In genomic region chr2:167631181-167631590, GRCm38 (mm10) we compare ENCODE assay signal across 8 mouse cellular contexts. TPM values are rescaled to one million over a fixed set of nuclear protein-coding genes. Genes with fewer than 3 reads are reported as not detected.
DNase-seq lines count a peak whose midpoint lies in the region; ATAC-seq lines count a peak whose summit lies in the region.

No protein-coding gene starts in this region.

- no peaks in the 10 kb centered on the region for H3K27me3 ChIP-seq in lung, embryonic 16.5 days (ENCODE audit: control insufficient read depth, insufficient read depth, low read depth, low read length)
- no peaks in the 10 kb centered on the region for H3K27me3 ChIP-seq in forebrain, embryonic 15.5 days
- no peaks in the 10 kb centered on the region for H3K27me3 ChIP-seq in limb, embryonic 10.5 days (ENCODE audit: low read depth, poor library complexity, severe bottlenecking)
- H3K27me3 ChIP-seq in neural tube, embryonic 12.5 days (replicated peaks): no peaks in the 10 kb centered on the region

- no peaks in the 10 kb centered on the region for H3K9me3 ChIP-seq in lung, embryonic 16.5 days (ENCODE audit: control insufficient read depth, low read length)
- no peaks in the 10 kb centered on the region for H3K9me3 ChIP-seq in forebrain, embryonic 15.5 days
- no peaks in the 10 kb centered on the region for H3K9me3 ChIP-seq in limb, embryonic 10.5 days (replicated peaks)
- no peaks in the 10 kb centered on the region for H3K9me3 ChIP-seq in neural tube, embryonic 12.5 days

- H3K27ac ChIP-seq in lung, embryonic 16.5 days (ENCODE audit: low read length): peak overlapping the region; percentile 84
- H3K27ac ChIP-seq in forebrain, embryonic 15.5 days (replicated peaks): peak overlapping the region; percentile 84
- peak overlapping the region; percentile 97 for H3K27ac ChIP-seq in limb, embryonic 10.5 days
- peak overlapping the region; percentile 75 for H3K27ac ChIP-seq in neural tube, embryonic 12.5 days

- DNase-seq in adrenal gland, adult (ENCODE audit: inconsistent age in 2 of 2, low spot score in 1 of 2): peak; percentile 65 to 77
- DNase-seq in adrenal gland, adult 2 months: no peak
- DNase-seq in lung, postnatal 25 days (ENCODE audit: low spot score): no peak
- DNase-seq in limb, embryonic 10.5 days (ENCODE audit: low spot score): no peak

- H3K9ac ChIP-seq in lung, embryonic 16.5 days (ENCODE audit: low read length): peak overlapping the region; percentile 94
- H3K9ac ChIP-seq in forebrain, embryonic 15.5 days (replicated peaks): peak overlapping the region; percentile 80
- peak overlapping the region; percentile 90 for H3K9ac ChIP-seq in neural tube, embryonic 12.5 days

- H3K4me1 ChIP-seq in lung, embryonic 16.5 days (replicated peaks; ENCODE audit: control insufficient read depth, insufficient read depth, low read length): peaks cover 43% of the 10 kb centered on the region
- H3K4me1 ChIP-seq in forebrain, embryonic 15.5 days: peaks cover 51% of the 10 kb centered on the region
- H3K4me1 ChIP-seq in limb, embryonic 10.5 days: peaks cover 56% of the 10 kb centered on the region
- peaks cover 56% of the 10 kb centered on the region for H3K4me1 ChIP-seq in neural tube, embryonic 12.5 days

- ATAC-seq in lung, embryonic 16.5 days (ENCODE audit: low read depth): peak; percentile 1
- peak; percentile 26 for ATAC-seq in forebrain, embryonic 15.5 days (replicated peaks)
- peak; percentile 29 for ATAC-seq in neural tube, embryonic 12.5 days (ENCODE audit: low FRiP score, low read depth)
- ATAC-seq in inflammation-experienced regulatory T-cells, adult 6 months: no peak

- under 1% methylated on average over 26 of the region's 31 CpGs for whole genome bisulfite sequencing in lung, embryonic 16.5 days
- WGBS in forebrain, embryonic 15.5 days: under 1% methylated on average over 31 of the region's 31 CpGs
- WGBS in limb, embryonic 10.5 days: under 1% methylated on average over 31 of the region's 31 CpGs
- WGBS in neural tube, embryonic 12.5 days: under 1% methylated on average over 31 of the region's 31 CpGs

- H3K4me2 ChIP-seq in lung, embryonic 16.5 days (ENCODE audit: low read depth, low read length): peak overlapping the region; percentile 90
- peak overlapping the region; percentile 79 for H3K4me2 ChIP-seq in forebrain, embryonic 15.5 days (replicated peaks)
- peak overlapping the region; percentile 93 for H3K4me2 ChIP-seq in neural tube, embryonic 12.5 days (replicated peaks)

- H3K4me3 ChIP-seq in lung, embryonic 16.5 days (ENCODE audit: low read length): peak overlapping the region; percentile 85
- peak overlapping the region; percentile 81 for H3K4me3 ChIP-seq in forebrain, embryonic 15.5 days
- H3K4me3 ChIP-seq in limb, embryonic 10.5 days: peak overlapping the region; percentile 87
- H3K4me3 ChIP-seq in neural tube, embryonic 12.5 days: peak overlapping the region; percentile 95

- peaks cover 3% of the 10 kb centered on the region; the same call in 1 of the 2 replicates for H3K36me3 ChIP-seq in lung, embryonic 16.5 days (ENCODE audit: control insufficient read depth, insufficient read depth, low read length)
- H3K36me3 ChIP-seq in forebrain, embryonic 15.5 days: no peaks in the 10 kb centered on the region
- peaks cover 33% of the 10 kb centered on the region for H3K36me3 ChIP-seq in limb, embryonic 10.5 days
- peaks cover 11% of the 10 kb centered on the region; the same call in 1 of the 2 replicates for H3K36me3 ChIP-seq in neural tube, embryonic 12.5 days

RNA-seq across cellular contexts. Expression of gene Ube2v1, which starts 0.7 kb away (rescaled TPM):
- 100 to 1,000 TPM; 191 to 208 TPM for total RNA-seq in adrenal gland, adult 2 months (2021)
- 94.4 and 133 TPM in 2 replicates for polyA plus RNA-seq in adrenal gland, adult 2 months (2012; rRNA removed)
- 263 and 285 TPM in 2 replicates for polyA plus RNA-seq in lung, embryonic 16.5 days (2015; fragmentation: Nextera tagmentation; extraction: Ambion mirVana)
- 267 and 269 TPM in 2 replicates for polyA plus RNA-seq in forebrain, embryonic 15.5 days (2015; fragmentation: Nextera tagmentation; extraction: Ambion mirVana)
- polyA plus RNA-seq in limb, embryonic 10.5 days (2016; fragmentation: Nextera tagmentation; extraction: Ambion mirVana): 375 and 404 TPM in 2 replicates
- 315 and 326 TPM in 2 replicates for polyA plus RNA-seq in neural tube, embryonic 12.5 days (2016; fragmentation: Nextera tagmentation; extraction: Ambion mirVana)
- 100 to 1,000 TPM; 370 to 426 (median 380) TPM for polyA plus RNA-seq in inflammation-experienced regulatory T-cells, adult 6 months (2017; shearing (Covaris generic))

RNA-seq across cellular contexts. Expression of gene Gm20431, which starts 30.1 kb away (rescaled TPM):
- 10 to 100 TPM; 20.0 to 21.0 TPM for total RNA-seq in adrenal gland, adult 2 months (2021)
- 31.2 and 38.6 TPM in 2 replicates for polyA plus RNA-seq in adrenal gland, adult 2 months (2012; rRNA removed)
- 5.6 and 8.4 TPM in 2 replicates for polyA plus RNA-seq in lung, embryonic 16.5 days (2015; fragmentation: Nextera tagmentation; extraction: Ambion mirVana)
- polyA plus RNA-seq in forebrain, embryonic 15.5 days (2015; fragmentation: Nextera tagmentation; extraction: Ambion mirVana): 8.6 and 12.3 TPM in 2 replicates
- polyA plus RNA-seq in limb, embryonic 10.5 days (2016; fragmentation: Nextera tagmentation; extraction: Ambion mirVana): 1.0 and 4.0 TPM in 2 replicates
- 11.7 and 12.8 TPM in 2 replicates for polyA plus RNA-seq in neural tube, embryonic 12.5 days (2016; fragmentation: Nextera tagmentation; extraction: Ambion mirVana)
- polyA plus RNA-seq in inflammation-experienced regulatory T-cells, adult 6 months (2017; shearing (Covaris generic)): not detected

RNA-seq across cellular contexts. Expression of gene Cebpb, which starts 57.5 kb away (rescaled TPM):
- 100 to 1,000 TPM; 366 to 466 TPM for total RNA-seq in adrenal gland, adult 2 months (2021)
- 3,420 and 4,353 TPM in 2 replicates for polyA plus RNA-seq in adrenal gland, adult 2 months (2012; rRNA removed)
- 2.4 and 4.1 TPM in 2 replicates for polyA plus RNA-seq in lung, embryonic 16.5 days (2015; fragmentation: Nextera tagmentation; extraction: Ambion mirVana)
- polyA plus RNA-seq in forebrain, embryonic 15.5 days (2015; fragmentation: Nextera tagmentation; extraction: Ambion mirVana): 1.6 and 1.8 TPM in 2 replicates
- polyA plus RNA-seq in limb, embryonic 10.5 days (2016; fragmentation: Nextera tagmentation; extraction: Ambion mirVana): 1.2 and 2.2 TPM in 2 replicates
- polyA plus RNA-seq in neural tube, embryonic 12.5 days (2016; fragmentation: Nextera tagmentation; extraction: Ambion mirVana): 3.4 and 3.6 TPM in 2 replicates
- 1 to 10 TPM in 2 of 3 experiments, under 1 TPM in 1; 0.65 to 3.2 (median 2.1) TPM for polyA plus RNA-seq in inflammation-experienced regulatory T-cells, adult 6 months (2017; shearing (Covaris generic))

RNA-seq across cellular contexts. Expression of gene Tmem189, which starts 58.4 kb away (rescaled TPM):
- 10 to 100 TPM; 29.9 to 30.1 TPM for total RNA-seq in adrenal gland, adult 2 months (2021)
- 72.0 and 77.3 TPM in 2 replicates for polyA plus RNA-seq in adrenal gland, adult 2 months (2012; rRNA removed)
- 38.3 and 39.6 TPM in 2 replicates for polyA plus RNA-seq in lung, embryonic 16.5 days (2015; fragmentation: Nextera tagmentation; extraction: Ambion mirVana)
- 30.1 and 31.5 TPM in 2 replicates for polyA plus RNA-seq in forebrain, embryonic 15.5 days (2015; fragmentation: Nextera tagmentation; extraction: Ambion mirVana)
- polyA plus RNA-seq in limb, embryonic 10.5 days (2016; fragmentation: Nextera tagmentation; extraction: Ambion mirVana): 41.9 and 43.2 TPM in 2 replicates
- polyA plus RNA-seq in neural tube, embryonic 12.5 days (2016; fragmentation: Nextera tagmentation; extraction: Ambion mirVana): 42.0 and 45.2 TPM in 2 replicates
- polyA plus RNA-seq in inflammation-experienced regulatory T-cells, adult 6 months (2017; shearing (Covaris generic)): 10 to 100 TPM; 12.5 to 16.8 (median 12.8) TPM

Comparison
In these comparisons a context has a peak if more than half of its experiments do, and no peak if none do; other contexts are left out.
1. DNase-seq: peak in adrenal gland, adult (2 of 2); none in adrenal gland, adult 2 months (single experiment), lung, postnatal 25 days (single experiment) and limb, embryonic 10.5 days (single experiment).
2. RNA of gene Cebpb, which starts 57.5 kb away (polyA plus RNA-seq): 3,420 to 4,353 TPM in adrenal gland, adult 2 months; 2.4 to 4.1 TPM in lung, embryonic 16.5 days, 3.4 to 3.6 TPM in neural tube, embryonic 12.5 days, 0.65 to 3.2 TPM in inflammation-experienced regulatory T-cells, adult 6 months, 1.6 to 1.8 TPM in forebrain, embryonic 15.5 days and 1.2 to 2.2 TPM in limb, embryonic 10.5 days; every median in the first group is over 100 times any median in the second.
3. Peak in every context shown above with its lines, with median percentiles within 50 percentile points of each other: H3K27ac ChIP-seq, H3K4me2 ChIP-seq, H3K4me3 ChIP-seq and H3K9ac ChIP-seq.